Comparison of ENCODE assay signal across 8 mouse cellular contexts in genomic region chr12:86421490-86421904, GRCm38 (mm10).
DNase-seq lines count a peak whose midpoint lies in the region; ATAC-seq and TF ChIP-seq lines count a peak whose summit lies in the region.

No protein-coding gene starts in this region.

- H3K4me2 ChIP-seq in embryonic facial prominence, embryonic 11.5 days (ENCODE audit: low read depth, low read length): peak overlapping the region; percentile 73
- H3K4me2 ChIP-seq in heart, embryonic 13.5 days: peak overlapping the region; percentile 88
- peak overlapping the region; percentile 82 for H3K4me2 ChIP-seq in kidney, postnatal 0 days (ENCODE audit: low read length)
- peak overlapping the region; percentile 76 for H3K4me2 ChIP-seq in limb, embryonic 14.5 days (replicated peaks; ENCODE audit: low read depth, low read length, severe bottlenecking)
- H3K4me2 ChIP-seq in neural tube, embryonic 13.5 days: peak overlapping the region; percentile 67

- H3K9me3 ChIP-seq in embryonic facial prominence, embryonic 11.5 days (replicated peaks; ENCODE audit: control insufficient read depth, low read length): no peaks in the 10 kb centered on the region
- no peaks in the 10 kb centered on the region for H3K9me3 ChIP-seq in heart, embryonic 13.5 days
- no peaks in the 10 kb centered on the region for H3K9me3 ChIP-seq in kidney, postnatal 0 days (replicated peaks; ENCODE audit: low read length)
- H3K9me3 ChIP-seq in limb, embryonic 14.5 days (ENCODE audit: control insufficient read depth, low read length): no peaks in the 10 kb centered on the region
- no peaks in the 10 kb centered on the region for H3K9me3 ChIP-seq in neural tube, embryonic 13.5 days

- 0% methylated on average over 37 of the region's 37 CpGs for WGBS in embryonic facial prominence, embryonic 11.5 days
- WGBS in heart, embryonic 13.5 days: under 1% methylated on average over 37 of the region's 37 CpGs
- under 1% methylated on average over 37 of the region's 37 CpGs for WGBS in kidney, postnatal 0 days
- WGBS in limb, embryonic 14.5 days: 0% methylated on average over 37 of the region's 37 CpGs
- under 1% methylated on average over 37 of the region's 37 CpGs for WGBS in neural tube, embryonic 13.5 days

- no peaks in the 10 kb centered on the region for H3K36me3 ChIP-seq in embryonic facial prominence, embryonic 11.5 days (replicated peaks; ENCODE audit: control insufficient read depth, insufficient read depth, low read depth, low read length)
- H3K36me3 ChIP-seq in heart, embryonic 13.5 days: no peaks in the 10 kb centered on the region
- H3K36me3 ChIP-seq in kidney, postnatal 0 days (ENCODE audit: insufficient read depth, low read length): no peaks in the 10 kb centered on the region
- H3K36me3 ChIP-seq in limb, embryonic 14.5 days (ENCODE audit: control insufficient read depth, insufficient read depth, low read length): no peaks in the 10 kb centered on the region
- no peaks in the 10 kb centered on the region for H3K36me3 ChIP-seq in neural tube, embryonic 13.5 days

- H3K4me1 ChIP-seq in embryonic facial prominence, embryonic 11.5 days (ENCODE audit: control insufficient read depth, insufficient read depth, low read length): no peaks in the 10 kb centered on the region; the same call in 1 of the 2 replicates
- peaks cover 21% of the 10 kb centered on the region for H3K4me1 ChIP-seq in heart, embryonic 13.5 days
- no peaks in the 10 kb centered on the region for H3K4me1 ChIP-seq in kidney, postnatal 0 days (replicated peaks; ENCODE audit: insufficient read depth, low read length)
- peaks cover 11% of the 10 kb centered on the region for H3K4me1 ChIP-seq in limb, embryonic 14.5 days (ENCODE audit: control insufficient read depth, insufficient read depth, low read length)
- peaks cover 21% of the 10 kb centered on the region for H3K4me1 ChIP-seq in neural tube, embryonic 13.5 days (replicated peaks)

- peaks cover 41% of the 10 kb centered on the region for H3K27me3 ChIP-seq in embryonic facial prominence, embryonic 11.5 days (ENCODE audit: control insufficient read depth, insufficient read depth, low read length)
- peaks cover 85% of the 10 kb centered on the region for H3K27me3 ChIP-seq in heart, embryonic 13.5 days (replicated peaks)
- peaks cover 57% of the 10 kb centered on the region for H3K27me3 ChIP-seq in kidney, postnatal 0 days (ENCODE audit: insufficient read depth, low read length)
- peaks cover 77% of the 10 kb centered on the region for H3K27me3 ChIP-seq in limb, embryonic 14.5 days (ENCODE audit: control insufficient read depth, insufficient read depth, low read length)
- peaks cover 86% of the 10 kb centered on the region for H3K27me3 ChIP-seq in neural tube, embryonic 13.5 days

- no peak for TF ChIP-seq CTCF in kidney, postnatal 0 days (IDR thresholded peaks at IDR 0.05; ENCODE audit: low read depth)

- DNase-seq in gastrocnemius, adult 18-20 months (ENCODE audit: low spot score): peak; percentile 26
- no peak for DNase-seq in gastrocnemius, postnatal 4 days (ENCODE audit: low spot score in 2 of 2)
- peak; percentile 66 for DNase-seq in embryonic facial prominence, embryonic 11.5 days (ENCODE audit: low spot score)
- peak; percentile 73 for DNase-seq in kidney, postnatal 0 days (ENCODE audit: low spot score)
- DNase-seq in limb, embryonic 14.5 days (ENCODE audit: low spot score): peak; percentile 18
- DNase-seq in adipocyte (ENCODE audit: low spot score): no peak

- H3K27ac ChIP-seq in embryonic facial prominence, embryonic 11.5 days (replicated peaks; ENCODE audit: low read depth, low read length): no peak overlapping the region
- H3K27ac ChIP-seq in heart, embryonic 13.5 days (replicated peaks): no peak overlapping the region
- H3K27ac ChIP-seq in kidney, postnatal 0 days: no peak overlapping the region
- H3K27ac ChIP-seq in limb, embryonic 14.5 days (replicated peaks; ENCODE audit: low read depth, low read length): no peak overlapping the region
- no peak overlapping the region for H3K27ac ChIP-seq in neural tube, embryonic 13.5 days (replicated peaks)

- H3K4me3 ChIP-seq in embryonic facial prominence, embryonic 11.5 days (ENCODE audit: low read depth, low read length): peak overlapping the region; percentile 43
- peak overlapping the region; percentile 72 for H3K4me3 ChIP-seq in heart, embryonic 13.5 days
- peak overlapping the region; percentile 45 for H3K4me3 ChIP-seq in kidney, postnatal 0 days (replicated peaks; ENCODE audit: low read depth, low read length)
- peak overlapping the region; percentile 46 for H3K4me3 ChIP-seq in limb, embryonic 14.5 days (replicated peaks; ENCODE audit: low read length)
- H3K4me3 ChIP-seq in neural tube, embryonic 13.5 days: peak overlapping the region; percentile 46

- ATAC-seq in embryonic facial prominence, embryonic 11.5 days (replicated peaks; ENCODE audit: insufficient number of reproducible peaks, low FRiP score, low TSS enrichment, low read depth): peak; percentile 83
- peak; percentile 43; the same call in 1 of the 2 replicates for ATAC-seq in heart, embryonic 13.5 days (ENCODE audit: extremely low read depth, insufficient number of reproducible peaks, low FRiP score, low TSS enrichment)
- peak; percentile 78 for ATAC-seq in kidney, postnatal 0 days (replicated peaks; ENCODE audit: low FRiP score, low read depth)
- peak; percentile 62 for ATAC-seq in limb, embryonic 14.5 days (ENCODE audit: low FRiP score, low read depth)
- ATAC-seq in neural tube, embryonic 13.5 days (ENCODE audit: low read depth): peak; percentile 88

- TF ChIP-seq POLR2A in limb, embryonic 14.5 days (IDR thresholded peaks at IDR 0.05; ENCODE audit: borderline replicate concordance, extremely low read depth, insufficient read depth, insufficient read length): no peak

- H3K9ac ChIP-seq in embryonic facial prominence, embryonic 11.5 days (replicated peaks; ENCODE audit: low read length): peak overlapping the region; percentile 4; the same call in 1 of the 2 replicates
- peak overlapping the region; percentile 76 for H3K9ac ChIP-seq in heart, embryonic 13.5 days
- peak overlapping the region; percentile 40; the same call in 1 of the 2 replicates for H3K9ac ChIP-seq in kidney, postnatal 0 days (ENCODE audit: low read depth, low read length)
- H3K9ac ChIP-seq in limb, embryonic 14.5 days (ENCODE audit: low read depth, low read length, severe bottlenecking): peak overlapping the region; percentile 29; the same call in 1 of the 2 replicates
- H3K9ac ChIP-seq in neural tube, embryonic 13.5 days: peak overlapping the region; percentile 53

Comparison
In these comparisons a context has a peak if more than half of its experiments do, and no peak if none do; other contexts are left out.
1. DNase-seq: peak in gastrocnemius, adult 18-20 months (single experiment), embryonic facial prominence, embryonic 11.5 days (single experiment), kidney, postnatal 0 days (single experiment) and limb, embryonic 14.5 days (single experiment); none in gastrocnemius, postnatal 4 days (0 of 2) and adipocyte (single experiment).
2. H3K9ac ChIP-seq: peak in every context shown above with its lines; median percentile 76 in heart, embryonic 13.5 days; 53 in neural tube, embryonic 13.5 days; 40 in kidney, postnatal 0 days; 29 in limb, embryonic 14.5 days; 4 in embryonic facial prominence, embryonic 11.5 days.
3. Peak in every context shown above with its lines, with median percentiles within 50 percentile points of each other: ATAC-seq, H3K4me2 ChIP-seq and H3K4me3 ChIP-seq.